Mouse (Mus musculus) layer of hippocampus, adult 18-20 months (tissue): Measurements from ENCODE around the gene Rfx8. TPM values are rescaled to one million over a fixed set of nuclear protein-coding genes. Genes with fewer than 3 reads are reported as not detected.

Experiments
- DNase-seq, 2 experiments: peaks; one replicate each; pipeline ENCODE4 v3.0.0; 2022; ENCODE audit warnings: low spot score in 2 of 2
- long read RNA-seq: library from polyadenylated mRNA; stranded (forward); transcript quantifications from one replicate; pipeline ENCODE4 v2.0.0, GENCODE M21; 2021
- total RNA-seq, 2 experiments: library from RNA; stranded (reverse); gene quantifications; 2 replicates each; pipeline ENCODE4 v1.2.3; 2021

The Rfx8 gene
- under 1 TPM; 0.15 to 0.20 TPM for total RNA-seq
- long read RNA-seq, partial matches to known transcripts, result 0 of 1 reads
- long read RNA-seq, other reads (novel, unspliced or antisense), result 0 of 1 reads

DNA sequence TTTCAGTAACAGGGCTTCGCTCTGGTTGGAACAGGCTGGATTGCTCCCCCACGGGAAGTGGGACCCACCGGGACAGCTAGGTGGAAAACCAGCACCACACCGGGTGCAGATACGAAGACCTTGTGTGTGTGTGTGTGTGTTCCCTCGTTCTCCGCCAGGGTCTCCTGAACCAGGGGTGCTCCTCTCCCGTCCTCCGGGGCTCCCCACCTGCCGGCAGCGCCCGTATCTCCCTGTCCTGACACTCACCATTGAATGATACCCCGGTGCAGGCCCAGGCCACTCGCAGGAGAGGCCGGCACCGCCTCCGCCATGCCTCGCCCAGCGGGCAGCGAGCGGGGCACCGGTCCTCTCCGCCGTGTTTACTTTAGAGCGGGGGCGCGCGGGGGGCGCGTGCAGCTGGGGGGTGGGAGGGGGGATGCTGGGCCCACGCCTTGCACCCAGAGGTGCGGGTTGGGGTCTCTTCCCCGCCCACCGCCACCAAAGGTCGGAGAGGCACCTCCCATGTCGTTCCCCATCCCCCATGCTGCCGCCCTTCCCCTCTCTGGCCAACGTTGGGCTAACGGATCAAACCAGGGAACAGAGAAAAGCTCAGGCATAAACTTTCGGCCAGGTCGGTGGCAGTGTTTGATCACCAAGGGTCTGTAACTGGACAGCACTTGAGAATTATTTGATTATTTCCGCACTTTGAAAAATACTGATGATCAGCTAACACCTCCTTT lies at the start of gene Rfx8:
Rfx8 (minus strand) TSS at position 366 of the 719 bp plus-strand sequence.
- no peak for DNase-seq

DNA sequence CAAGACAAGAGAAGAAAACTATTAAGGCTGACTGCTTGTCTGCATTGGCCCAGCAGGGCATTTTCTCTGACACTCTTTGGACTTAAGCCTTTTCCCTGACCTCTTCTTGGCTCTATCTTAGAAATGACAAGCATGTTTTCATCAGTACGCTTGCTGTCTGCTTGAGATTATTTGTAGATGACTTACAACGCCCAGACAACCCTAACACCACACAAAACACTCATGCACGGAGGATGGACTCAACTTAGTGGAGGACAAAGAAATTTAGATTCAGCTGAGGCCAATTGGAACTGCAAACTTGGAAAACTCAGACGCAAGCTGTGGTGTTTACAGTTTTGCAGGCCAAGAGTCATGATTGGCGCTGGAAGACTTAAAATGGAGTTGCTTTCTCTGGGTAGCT lies 49.6 kb upstream of the Rfx8 start:
- DNase-seq, result no peak

DNA sequence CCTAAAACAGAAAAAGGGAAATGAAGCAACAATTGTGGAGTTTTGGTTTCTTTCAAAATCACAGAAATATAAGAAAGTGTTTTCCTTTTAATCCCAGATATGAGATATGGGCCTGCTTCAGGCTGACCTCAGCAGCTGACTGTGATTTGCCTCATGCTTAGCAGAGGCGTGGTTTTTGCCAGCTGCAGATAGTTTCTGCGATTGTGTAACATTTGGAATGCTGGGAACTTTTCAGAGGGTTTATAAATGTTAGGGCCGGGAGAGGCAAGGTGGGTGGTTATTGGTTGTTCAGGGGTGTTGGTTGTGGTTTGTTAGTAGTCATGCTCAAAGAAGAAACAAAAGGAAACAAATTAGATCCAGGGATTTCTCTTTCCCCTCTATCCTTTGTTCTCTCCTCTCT lies 47.2 kb upstream of the Rfx8 start:
- DNase-seq, result no peak

DNA sequence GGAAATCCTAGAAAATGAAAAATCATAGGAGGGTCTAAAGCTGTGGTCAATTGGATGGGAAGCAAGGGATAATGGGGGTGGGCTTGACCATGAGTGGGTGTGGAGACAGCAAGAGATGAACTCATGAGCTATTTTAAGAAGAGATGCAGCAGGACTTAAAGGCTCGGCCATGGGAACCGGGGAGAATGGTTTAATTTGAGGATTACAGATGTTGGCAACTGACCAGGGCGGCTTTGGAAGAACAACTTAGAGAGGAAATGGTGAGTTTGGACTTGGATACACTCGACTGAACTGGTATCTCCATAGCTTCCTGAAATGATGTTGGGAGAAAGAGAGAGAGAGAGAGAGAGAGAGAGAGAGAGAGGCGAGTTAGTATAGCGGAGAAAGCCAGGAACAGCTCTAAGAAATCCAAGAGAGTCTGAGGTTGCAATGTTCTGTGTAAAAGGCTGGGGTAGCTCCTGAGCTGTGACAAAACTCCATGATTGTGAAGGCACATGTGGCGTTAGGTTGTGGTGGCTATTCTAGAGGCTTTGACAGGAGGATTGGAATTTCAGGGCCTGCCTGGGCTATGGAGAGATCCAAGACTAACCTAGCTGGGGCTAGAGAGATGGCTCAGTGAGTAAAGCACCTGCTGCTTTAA lies 45.2 kb upstream of the Rfx8 start:
- DNase-seq, result no peak

DNA sequence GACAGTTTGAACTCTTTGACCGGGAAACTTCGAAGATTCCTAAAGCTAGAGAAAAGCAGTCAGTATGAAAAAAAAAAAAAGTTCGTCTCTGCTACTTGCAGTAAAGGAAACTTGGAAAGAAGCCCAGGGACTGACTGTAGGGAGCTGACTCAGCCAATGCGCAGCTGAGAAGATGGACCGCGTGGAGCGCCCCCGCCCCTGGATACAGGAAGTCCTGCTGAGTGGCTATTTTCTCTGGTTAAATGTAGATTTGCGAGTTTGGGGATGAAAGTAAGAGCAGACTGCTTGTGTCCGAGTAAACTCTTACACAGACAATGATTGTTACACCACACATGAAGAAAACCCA lies 41.2 kb upstream of the Rfx8 start:
- DNase-seq, result peak; percentile 60 to 79

DNA sequence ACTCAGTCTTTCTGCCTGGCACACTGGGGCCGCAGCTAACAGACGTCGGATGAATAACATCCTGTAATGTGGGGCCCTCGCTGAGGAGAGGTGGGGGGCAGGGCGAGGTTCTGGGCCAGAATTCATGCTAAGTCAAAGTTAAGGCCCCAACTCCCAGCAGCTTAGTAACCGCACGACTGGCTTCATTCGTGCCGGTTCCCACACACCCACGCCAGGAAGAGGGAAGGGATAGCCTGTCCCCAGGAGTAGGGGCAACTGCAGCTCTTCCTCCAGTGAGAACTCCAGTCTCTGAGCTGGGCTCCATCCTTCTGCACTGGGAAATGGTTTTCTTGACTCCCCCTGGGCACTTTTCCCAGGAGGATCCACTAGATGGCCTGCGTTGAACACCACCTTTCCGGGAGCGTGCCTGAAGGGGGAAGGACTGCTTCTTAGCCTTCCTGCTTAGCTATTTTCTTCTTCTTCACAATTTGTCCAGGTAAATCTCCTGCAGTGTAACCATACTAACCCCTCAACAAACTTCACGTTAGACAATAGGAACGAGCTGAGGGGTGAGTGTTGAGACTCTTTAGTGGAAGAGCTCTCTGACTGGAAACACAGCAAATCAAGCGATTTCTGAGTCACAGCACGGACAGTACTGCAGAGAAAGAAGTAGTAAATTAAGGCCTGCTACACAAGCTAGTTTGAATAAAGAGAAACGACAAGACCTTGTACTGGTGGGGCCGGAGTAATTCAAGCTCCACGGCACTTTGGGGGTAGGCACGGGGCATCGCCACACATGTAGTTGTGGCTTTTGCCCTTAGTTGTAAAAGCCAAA lies 40.6 kb upstream of the Rfx8 start:
- peak; percentile 64 to 78 for DNase-seq

DNA sequence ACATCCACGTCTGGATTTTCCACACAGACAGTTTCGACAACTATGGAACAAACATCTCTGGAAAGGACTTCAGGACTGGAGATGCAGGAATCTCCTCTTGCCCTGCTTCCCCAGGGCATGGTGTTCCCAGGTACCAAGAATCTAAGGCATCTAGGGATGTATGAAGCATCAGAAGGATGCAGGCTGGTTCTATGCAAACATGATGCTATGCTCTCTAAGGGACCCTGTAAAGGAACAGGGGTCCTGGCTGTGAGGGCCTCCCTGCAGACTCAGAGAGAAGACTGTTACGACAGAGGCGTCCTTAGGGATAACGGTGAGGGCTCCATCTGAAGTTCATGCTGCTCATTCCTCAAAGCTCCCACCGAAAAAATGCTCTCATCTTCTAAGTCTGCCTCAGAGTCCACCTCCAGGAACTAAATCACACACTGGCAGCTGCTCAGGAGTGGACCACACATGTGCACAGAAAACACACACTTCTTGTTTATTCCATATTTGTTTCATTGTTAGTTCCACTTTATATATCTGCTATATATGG lies 39.5 kb upstream of the Rfx8 start:
- DNase-seq, result no peak

DNA sequence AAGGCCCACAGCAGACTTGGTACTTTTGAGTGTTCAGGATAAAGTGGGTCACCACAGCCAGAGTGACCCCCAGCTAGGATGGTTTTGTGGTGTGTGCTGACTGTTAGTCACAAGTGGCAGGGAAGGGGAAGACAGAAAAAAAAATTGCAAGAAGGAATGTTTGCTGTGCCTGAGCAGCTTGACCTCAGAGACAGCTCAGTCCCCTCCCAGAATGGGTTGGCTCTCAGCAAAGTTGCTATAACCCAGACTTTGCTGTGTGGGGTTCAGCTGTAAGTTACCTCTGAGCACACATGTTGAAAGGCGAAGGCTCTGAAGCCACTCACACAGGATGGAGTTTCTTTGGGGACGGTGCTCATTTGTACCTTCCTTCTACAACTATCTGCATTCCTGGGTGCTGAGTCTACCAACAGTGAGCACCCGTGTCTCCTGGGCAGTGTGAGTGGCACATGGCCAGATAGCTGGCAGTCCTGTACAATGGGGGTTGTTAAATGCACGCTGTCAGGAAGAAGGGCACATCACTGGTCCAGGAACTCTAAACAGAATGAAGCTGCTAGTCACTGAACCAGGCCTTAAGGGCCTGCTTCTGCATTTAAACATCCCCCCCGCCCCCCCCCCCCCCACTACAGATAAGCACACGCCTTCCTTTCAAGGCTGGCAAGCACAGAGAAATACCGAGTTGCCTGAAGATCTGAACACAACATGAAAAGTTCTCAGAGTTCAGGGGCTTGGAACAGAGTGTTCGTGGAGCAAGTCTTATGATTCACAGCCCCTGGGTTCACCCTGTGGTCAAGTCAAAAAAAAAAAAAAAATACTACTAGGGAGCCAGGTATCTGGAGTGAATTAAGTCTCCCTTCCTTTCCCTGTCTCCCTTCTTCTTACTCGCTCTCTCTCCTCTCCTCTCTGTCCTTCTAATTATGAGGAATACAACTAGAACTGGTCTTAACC lies 38.7 kb upstream of the Rfx8 start:
- no peak for DNase-seq

DNA sequence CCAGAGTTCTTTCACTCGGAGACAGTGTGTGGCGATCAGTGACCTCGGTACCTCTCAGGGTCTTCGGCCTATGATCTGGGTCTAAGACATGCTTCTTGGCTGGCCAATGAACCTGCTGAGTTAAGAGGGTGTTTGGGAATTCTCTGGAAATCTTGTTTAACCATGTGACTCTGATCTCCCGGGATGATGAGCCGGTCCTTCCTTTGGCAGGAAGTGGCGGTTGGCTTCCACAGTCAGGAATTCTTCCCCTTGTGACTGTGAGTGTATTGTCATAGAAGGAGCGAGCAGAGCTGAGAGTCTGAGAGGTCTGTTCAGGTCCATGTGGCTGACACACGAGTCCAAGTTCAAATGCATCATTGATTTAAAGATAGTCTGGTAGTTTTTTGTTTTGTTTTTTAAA lies 37.4 kb upstream of the Rfx8 start:
- no peak for DNase-seq

DNA sequence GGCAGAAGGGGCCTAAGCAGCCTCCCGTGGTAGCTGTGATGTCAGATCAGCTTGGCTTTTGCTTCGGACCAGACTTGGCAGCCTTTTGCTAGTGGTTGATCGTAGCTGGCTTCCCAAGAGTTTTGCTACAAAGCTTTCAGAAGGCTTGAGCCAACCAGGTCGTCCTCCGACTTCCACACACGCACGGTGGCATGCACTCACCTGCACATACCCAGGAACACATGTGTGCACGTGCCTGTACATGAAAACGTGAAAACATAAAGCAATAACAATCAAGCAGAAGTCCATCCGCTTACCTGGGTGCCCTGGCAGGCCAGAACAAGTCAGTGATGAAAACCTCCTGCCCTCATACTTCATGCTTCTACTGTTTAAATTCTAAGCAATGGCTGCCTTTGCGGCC lies 36.2 kb upstream of the Rfx8 start:
- no peak for DNase-seq

DNA sequence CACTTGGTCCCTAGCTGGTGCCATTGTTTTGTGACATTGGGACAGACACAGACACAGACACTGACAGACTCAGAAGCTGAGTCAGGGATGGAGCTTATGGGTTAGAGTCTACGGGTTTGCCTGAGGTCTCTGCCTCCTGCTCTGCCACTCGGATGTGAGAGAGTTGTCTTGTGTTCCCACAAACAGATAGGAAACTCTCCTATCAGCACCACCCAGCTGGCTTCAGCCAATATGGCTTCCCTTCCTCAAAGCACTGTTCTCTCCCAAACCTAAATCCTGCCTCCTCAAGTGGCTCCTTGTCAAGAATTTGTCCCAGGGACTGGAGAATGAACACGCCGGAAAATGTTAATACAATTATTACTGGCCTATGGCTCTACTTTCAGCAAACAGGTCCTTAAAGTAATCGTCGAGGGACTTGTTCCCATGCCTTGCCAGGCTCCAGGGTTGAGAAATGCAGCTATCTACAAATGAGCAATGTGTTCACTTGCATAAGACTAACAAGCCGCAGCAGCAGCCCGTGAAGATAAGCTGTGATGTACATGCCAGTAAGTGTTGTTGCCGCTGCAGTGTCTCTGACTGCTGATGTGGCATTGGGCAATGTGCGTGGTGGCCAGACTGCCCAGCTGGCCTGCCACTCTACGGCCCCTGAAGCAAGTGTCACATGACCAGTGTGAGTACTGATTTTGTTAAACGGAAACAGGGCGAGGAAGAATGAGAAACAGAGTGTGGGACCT lies 33.6 kb upstream of the Rfx8 start:
- DNase-seq, result no peak

DNA sequence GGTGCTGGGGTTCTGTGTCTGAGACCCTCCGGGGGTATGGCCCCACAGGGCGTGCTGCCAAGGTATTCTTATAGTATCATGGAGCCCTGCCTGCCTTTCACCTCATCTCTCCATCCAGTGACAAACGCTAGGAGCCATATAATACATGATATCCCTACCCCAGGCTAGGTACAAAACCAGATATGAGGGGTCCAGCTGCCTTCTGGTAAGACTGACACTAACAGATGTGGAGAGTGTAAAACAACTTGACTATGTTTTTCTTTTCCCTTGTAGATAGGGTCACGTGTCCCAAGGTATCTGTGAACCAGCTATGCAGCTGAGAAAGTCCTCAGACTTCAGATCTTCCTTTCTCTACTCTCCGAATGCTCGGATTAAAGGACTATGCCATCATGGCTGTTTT lies 30.7 kb upstream of the Rfx8 start:
- no peak for DNase-seq

DNA sequence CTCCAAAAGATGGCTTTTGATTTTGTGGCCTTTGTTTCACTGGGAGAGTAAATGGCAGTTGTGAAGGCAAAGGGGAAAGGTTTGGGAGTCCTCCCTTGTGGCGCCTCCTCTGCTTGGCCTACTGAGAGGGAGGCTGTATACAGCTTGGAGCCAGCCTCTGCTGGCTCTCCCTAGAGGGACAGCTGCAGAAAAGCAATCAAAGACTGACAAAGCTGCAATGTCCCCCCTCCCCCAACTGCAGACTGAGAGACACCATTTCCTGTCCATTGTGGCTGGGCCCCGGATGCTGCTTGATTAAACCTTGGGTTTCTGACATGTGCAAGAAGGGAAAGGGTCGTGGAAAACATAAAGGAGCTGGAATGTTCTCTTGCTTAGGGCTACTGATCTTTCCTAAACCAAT lies 28.9 kb upstream of the Rfx8 start:
- DNase-seq, result no peak

DNA sequence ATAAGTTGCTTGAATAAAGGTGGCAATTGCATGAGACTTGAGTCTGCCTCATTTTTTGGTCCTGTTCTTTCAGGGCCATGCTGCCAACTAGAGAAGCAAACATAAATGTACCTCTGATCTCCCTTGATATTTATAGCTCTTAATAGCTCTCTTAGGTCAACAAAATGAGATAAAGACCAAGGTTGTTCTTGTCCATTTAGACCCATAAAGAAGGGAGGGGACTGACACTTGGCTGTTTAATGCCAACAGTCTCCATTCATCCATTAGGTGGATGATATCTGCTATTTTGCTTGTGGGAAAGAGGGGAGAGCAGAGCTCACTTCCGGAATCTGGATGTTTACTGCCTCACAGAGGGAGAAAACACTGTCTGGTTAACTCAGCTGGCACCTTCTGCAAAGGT lies 28.4 kb upstream of the Rfx8 start:
- no peak for DNase-seq

DNA sequence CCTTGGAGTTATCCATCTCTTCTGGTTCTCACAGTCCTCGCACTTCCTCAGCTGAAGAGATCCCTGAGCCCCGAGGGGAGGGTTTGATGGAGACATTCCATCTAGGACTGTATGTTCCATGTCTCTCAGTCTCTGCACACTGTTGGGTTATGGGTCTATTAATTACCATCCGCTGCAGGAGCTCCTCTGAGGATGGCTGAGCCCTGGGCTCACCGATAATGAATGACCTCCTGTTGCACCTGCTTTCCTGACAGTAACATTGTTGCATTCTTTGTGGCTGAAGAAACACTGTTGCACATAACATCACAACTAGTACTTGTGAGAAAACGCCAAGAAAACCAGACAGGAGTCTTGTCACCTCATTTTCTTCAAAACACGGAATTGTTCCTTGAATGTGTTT lies 27.9 kb upstream of the Rfx8 start:
- DNase-seq, result no peak

DNA sequence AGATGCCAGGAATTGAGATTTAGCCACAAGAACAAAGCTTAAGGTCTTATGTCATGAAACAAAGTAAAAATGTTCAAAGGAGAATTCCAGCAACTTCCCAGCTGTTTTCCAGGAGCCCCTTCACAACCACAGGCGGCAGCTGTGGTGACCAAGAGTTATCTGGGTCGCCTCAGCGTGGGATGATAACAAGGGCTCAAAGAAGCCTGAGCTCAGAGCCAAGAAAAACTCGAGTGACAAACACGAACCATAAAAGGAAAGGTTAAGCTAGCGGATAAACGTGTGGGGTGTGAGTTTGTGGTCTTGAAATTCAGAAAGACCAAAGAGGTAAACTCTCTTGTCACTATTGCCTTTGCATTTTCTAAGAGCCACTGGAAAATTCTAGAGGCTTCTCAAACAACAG lies 25.7 kb upstream of the Rfx8 start:
- no peak for DNase-seq

DNA sequence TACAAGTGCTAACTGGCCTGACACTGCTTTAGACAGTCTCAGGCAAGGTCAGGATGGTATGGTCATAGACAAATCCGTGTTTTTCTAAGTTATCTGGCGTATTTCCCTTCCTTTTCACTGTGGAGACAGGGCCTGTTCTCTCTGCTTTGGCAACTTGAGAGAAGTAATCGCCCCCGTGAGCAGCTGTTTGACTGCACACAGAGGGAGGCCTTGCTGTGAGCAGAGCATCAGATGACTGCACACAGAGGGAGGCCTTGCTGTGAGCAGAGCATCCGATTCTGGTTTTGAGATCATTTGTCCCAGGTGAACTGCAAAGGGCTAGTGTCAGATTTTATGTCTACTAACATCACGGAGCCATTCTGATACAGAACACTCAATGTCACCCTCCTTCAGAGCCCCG lies 20.2 kb upstream of the Rfx8 start:
- DNase-seq, result peak; percentile 30 to 58

DNA sequence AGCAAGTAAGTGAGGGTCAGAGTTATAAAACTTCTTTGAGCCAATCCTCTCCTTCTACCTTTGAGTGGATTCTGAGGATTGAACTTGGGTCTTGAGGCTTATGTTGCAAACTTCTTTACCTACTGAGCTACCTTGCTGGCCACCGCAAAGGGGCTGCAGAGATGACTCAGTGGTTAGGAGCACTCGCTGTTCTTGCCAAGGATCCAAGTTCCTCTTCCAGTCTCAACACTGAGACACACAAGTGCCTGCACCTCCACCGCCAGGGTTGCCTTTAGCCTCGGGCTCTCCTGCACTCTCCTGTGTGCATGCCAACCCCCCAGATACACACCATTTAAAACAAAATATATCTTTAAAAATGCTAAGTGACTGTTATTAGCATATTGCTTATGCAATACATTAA lies 19.2 kb upstream of the Rfx8 start:
- no peak for DNase-seq

DNA sequence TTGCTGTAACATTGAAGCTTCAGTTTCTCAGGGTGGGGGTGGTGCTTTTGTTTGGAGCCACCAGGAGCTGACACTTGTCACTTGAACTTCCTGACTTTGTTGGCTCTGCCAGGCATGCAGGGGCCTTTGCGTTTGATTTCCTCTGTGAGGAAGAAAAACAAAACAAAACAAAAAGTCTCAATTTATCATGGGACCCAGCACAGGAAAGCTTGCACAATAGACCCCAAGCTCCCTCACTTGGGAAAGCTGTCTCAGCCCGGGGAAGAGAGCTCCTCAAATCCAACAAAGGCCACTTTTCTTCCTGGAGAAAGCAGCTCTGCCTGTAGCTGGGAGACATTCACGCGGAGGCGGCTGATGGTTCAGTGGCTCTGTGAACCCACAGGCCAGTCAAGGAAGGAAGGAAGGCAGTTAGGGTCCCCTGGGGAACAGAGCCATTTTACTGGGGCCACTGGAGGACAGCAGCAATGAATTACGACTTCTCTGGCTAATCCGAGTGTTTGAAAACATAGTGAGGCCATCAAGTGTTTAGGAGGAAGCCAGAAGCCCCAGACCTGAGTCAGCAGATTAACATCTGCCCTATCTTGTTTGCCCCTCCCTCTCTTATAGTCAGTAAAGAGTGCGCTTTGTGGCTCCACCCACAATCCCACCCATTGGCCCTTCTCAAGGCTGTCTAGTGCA lies 15.3 kb upstream of the Rfx8 start:
- DNase-seq, result no peak

DNA sequence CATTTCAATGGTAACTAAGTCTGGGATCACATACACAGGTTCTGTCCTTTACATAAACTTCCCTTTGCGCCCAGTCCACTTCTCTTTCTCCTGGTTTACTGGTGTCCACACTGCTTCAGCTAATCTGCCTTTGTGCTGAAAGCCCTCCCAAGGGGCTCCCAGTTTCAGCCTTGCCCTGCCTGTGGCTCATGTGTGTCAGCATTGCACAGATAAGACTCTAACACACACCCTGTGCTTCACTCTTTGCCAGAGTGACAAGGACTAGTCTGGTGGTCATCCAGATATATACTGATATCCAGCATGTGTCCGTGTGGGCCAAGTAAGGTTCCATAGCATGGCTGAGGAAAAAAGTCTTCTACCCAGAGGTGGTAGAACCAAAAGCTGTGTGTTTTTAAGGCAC lies 14.7 kb upstream of the Rfx8 start:
- DNase-seq, result no peak
